Mouse (Mus musculus) liver, postnatal 0 days (tissue): Measurements from ENCODE around the gene Pde6c. TPM values are rescaled to one million over a fixed set of nuclear protein-coding genes. Genes with fewer than 3 reads are reported as not detected.

ENCODE experiments used
- ATAC-seq: fragments of 200-750 bp; cut with Nextera tagmentation; 2 replicates; pipeline ENCODE4 v1.8.0; 2017; ENCODE audit warnings: mild to moderate bottlenecking, moderate library complexity
- DNase-seq: peaks from one replicate; pipeline ENCODE4 v3.0.0-alpha.2; 2016
- H3K27ac ChIP-seq: fragments of 300-500 bp; sonication (generic); 2 replicates; pipeline ENCODE4 v1.5.1; 2014; ENCODE audit warnings: antibody characterized with exemption, moderate library complexity, mild to moderate bottlenecking, low read depth
- H3K27me3 ChIP-seq: fragments of 300-500 bp; sonication (generic); 2 replicates; pipeline ENCODE4 v1.6.1; 2014; ENCODE audit warnings: low read length, control low read depth, mixed read lengths; ENCODE audit not compliant: insufficient read depth
- H3K36me3 ChIP-seq: fragments of 300-500 bp; sonication (generic); replicated peaks from 2 replicates; pipeline ENCODE4 v1.6.1; 2014; ENCODE audit warnings: mild to moderate bottlenecking, control low read depth, low read length, moderate library complexity, mixed read lengths; ENCODE audit not compliant: insufficient read depth
- H3K4me1 ChIP-seq: fragments of 300-500 bp; sonication (generic); 2 replicates; pipeline ENCODE4 v1.6.1; 2014; ENCODE audit warnings: antibody characterized with exemption, mild to moderate bottlenecking, control low read depth; ENCODE audit not compliant: insufficient read depth
- H3K4me2 ChIP-seq: fragments of 300-500 bp; sonication (generic); 2 replicates; pipeline ENCODE4 v1.6.1; 2014; ENCODE audit warnings: low read depth, mild to moderate bottlenecking, low read length, moderate library complexity, mixed read lengths
- H3K4me3 ChIP-seq: fragments of 300-500 bp; sonication (generic); 2 replicates; pipeline ENCODE4 v1.5.1; 2014; ENCODE audit warnings: low read depth, low read length
- H3K9ac ChIP-seq: fragments of 300-500 bp; sonication (generic); replicated peaks from 2 replicates; pipeline ENCODE4 v1.6.1; 2014; ENCODE audit warnings: mild to moderate bottlenecking, moderate library complexity
- H3K9me3 ChIP-seq: fragments of 300-500 bp; sonication (generic); 2 replicates; pipeline ENCODE4 v1.6.1; 2016; ENCODE audit warnings: mild to moderate bottlenecking, control low read depth, low read length, mixed read lengths
- CTCF ChIP-seq: sonication (generic); IDR thresholded peaks from 2 replicates; pipeline ENCODE4 v1.5.1; 2016; ENCODE audit warnings: antibody characterized with exemption, low read depth
- EP300 ChIP-seq: IDR thresholded peaks from 2 replicates; pipeline ENCODE4 v1.6.1; 2016; ENCODE audit warnings: antibody characterized with exemption, low read depth, mild to moderate bottlenecking
- WGBS: fragments of 180-500 bp; shearing (Covaris S2); extraction: QIAGEN DNeasy Blood & Tissue Kit; methylation state at CpG from one replicate; pipeline ENCODE4 v1.1.7; 2014; ENCODE audit not compliant: insufficient replicate concordance; 5-methylcytosine and 5-hydroxymethylcytosine counted together
- polyA plus RNA-seq: library from polyadenylated mRNA; unstranded; fragments of >200 nt; fragmentation: Nextera tagmentation; extraction: Ambion mirVana; gene quantifications from 2 replicates; pipeline ENCODE4 v1.2.1, GENCODE M21; 2015

Pde6c gene
- polyA plus RNA-seq, 1 experiment from 2014 or later, result 24.7 TPM

- no peak overlapping the region for H3K9ac ChIP-seq
- H3K4me3 ChIP-seq, result no peak overlapping the region
- H3K4me1 ChIP-seq, result peaks cover 3% of the 10 kb centered on the region; the same call in 1 of the 2 replicates
- no peaks in the 10 kb centered on the region for H3K36me3 ChIP-seq
- H3K9me3 ChIP-seq, result no peaks in the 10 kb centered on the region
- no peak for TF ChIP-seq EP300
- TF ChIP-seq CTCF, result no peak
- ATAC-seq (no peak), DNase-seq (no peak)
- H3K27ac ChIP-seq, result no peak overlapping the region
- peak overlapping the region; percentile 62 for H3K4me2 ChIP-seq
- peaks cover 18% of the 10 kb centered on the region for H3K27me3 ChIP-seq
- 22% methylated on average over 4 of the region's 4 CpGs for WGBS
These were observed 36.4 kb upstream of the Pde6c start for GRCm38 (mm10) chr19:38096231-38096630.

GRCm38 (mm10) chr19:38096858-38097758 lies 35.5 kb upstream of the Pde6c start, which contains the start of gene Ffar4:
TSS of gene Ffar4 (plus strand) at chr19:38097071.
- Histone ChIP-seq H3K27me3 (peaks cover 18% of the 10 kb centered on the region), H3K4me2 (peak within 1 kb of the TSS; percentile 62), H3K4me3 (peak within 1 kb of the TSS; percentile 47), H3K27ac (peak within 1 kb of the TSS; percentile 55; the same call in 1 of the 2 replicates), H3K4me1 (peaks cover 3% of the 10 kb centered on the region; the same call in 1 of the 2 replicates), H3K36me3 (no peaks in the 10 kb centered on the region), H3K9me3 (no peaks in the 10 kb centered on the region), H3K9ac (peak within 1 kb of the TSS; percentile 44)
- peak; percentile 88 for ATAC-seq
- no peak for TF ChIP-seq CTCF
- TF ChIP-seq EP300, result no peak
- peak; percentile 68 for DNase-seq
- 1% methylated on average over 77 of the region's 77 CpGs for WGBS

DNA sequence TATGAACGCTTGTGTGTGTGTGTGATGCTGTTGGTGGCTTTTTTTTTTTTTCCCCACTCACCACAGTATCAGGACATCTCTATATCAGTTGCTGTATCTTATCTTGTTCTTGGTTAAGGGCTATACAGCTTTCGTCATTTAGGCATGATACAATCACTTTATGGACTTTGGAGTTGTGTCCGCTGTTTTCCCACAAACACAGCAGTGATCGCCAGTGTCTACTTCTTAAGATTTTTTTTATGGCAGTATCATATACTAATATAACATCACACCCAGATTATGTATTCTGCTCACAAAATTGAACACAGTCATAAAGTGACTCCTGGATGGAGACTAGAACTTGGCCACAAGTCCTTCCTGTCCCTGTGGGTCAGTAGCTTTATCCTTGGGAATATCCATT lies 24.7 kb upstream of the Pde6c start:
- no peaks in the 10 kb centered on the region for H3K27me3 ChIP-seq
- DNase-seq (no peak), ATAC-seq (no peak)
- no peak overlapping the region for H3K27ac ChIP-seq
- no peaks in the 10 kb centered on the region for H3K9me3 ChIP-seq
- no peak overlapping the region for H3K4me3 ChIP-seq
- H3K9ac ChIP-seq, result no peak overlapping the region
- 76% methylated on average over 4 of the region's 4 CpGs for WGBS
- H3K4me2 ChIP-seq, result no peak overlapping the region
- no peak for TF ChIP-seq CTCF
- TF ChIP-seq EP300, result no peak
- H3K4me1 ChIP-seq, result no peaks in the 10 kb centered on the region
- no peaks in the 10 kb centered on the region for H3K36me3 ChIP-seq

DNA sequence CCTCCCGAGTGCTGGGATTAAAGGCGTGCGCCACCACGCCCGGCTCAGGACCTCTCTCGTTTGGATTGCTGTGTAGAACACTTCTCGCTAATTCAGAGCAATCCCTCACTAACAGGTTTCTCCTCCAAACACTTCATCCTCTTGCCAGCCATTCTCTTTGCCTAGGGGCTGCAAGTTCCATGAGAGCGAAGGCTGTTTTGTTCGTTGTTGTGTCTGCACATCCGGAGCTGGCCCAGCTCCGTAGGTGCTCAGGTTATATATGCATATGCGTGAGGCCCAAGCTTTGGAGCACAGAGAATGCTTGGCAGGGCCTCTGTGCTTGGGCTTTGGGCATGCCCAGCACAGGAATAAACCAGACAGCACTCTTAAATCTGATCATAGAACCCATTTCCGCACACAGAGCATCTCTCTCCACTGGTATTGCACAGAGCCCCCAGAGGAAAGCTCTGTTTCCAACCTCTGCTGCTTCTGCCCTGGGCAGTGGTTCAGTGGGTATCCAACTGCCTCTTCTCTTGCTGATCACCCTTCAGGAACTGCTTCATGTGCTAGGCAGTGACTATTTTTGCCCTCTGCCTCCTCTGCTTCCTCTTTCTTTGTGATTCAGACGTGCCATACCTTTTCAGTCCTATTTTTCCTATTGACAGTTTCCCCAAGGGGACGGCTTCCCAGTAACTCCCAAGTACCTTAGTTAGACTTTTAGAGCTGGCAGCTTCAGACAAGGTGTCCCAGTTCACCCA lies 22.9 kb upstream of the Pde6c start:
- H3K36me3 ChIP-seq, result no peaks in the 10 kb centered on the region
- H3K4me3 ChIP-seq, result no peak overlapping the region
- ATAC-seq (no peak), DNase-seq (no peak)
- H3K4me2 ChIP-seq, result no peak overlapping the region
- 75% methylated on average over 15 of the region's 15 CpGs for WGBS
- TF ChIP-seq CTCF, result no peak
- no peak for TF ChIP-seq EP300
- no peaks in the 10 kb centered on the region for H3K27me3 ChIP-seq
- no peaks in the 10 kb centered on the region for H3K4me1 ChIP-seq
- H3K27ac ChIP-seq, result no peak overlapping the region
- no peaks in the 10 kb centered on the region for H3K9me3 ChIP-seq
- H3K9ac ChIP-seq, result no peak overlapping the region

GRCm38 (mm10) chr19:38111056-38111455 lies 21.5 kb upstream of the Pde6c start:
- no peaks in the 10 kb centered on the region for H3K4me1 ChIP-seq
- H3K27ac ChIP-seq, result no peak overlapping the region
- no peak overlapping the region for H3K9ac ChIP-seq
- no peaks in the 10 kb centered on the region; the same call in 1 of the 2 replicates for H3K36me3 ChIP-seq
- no peak for TF ChIP-seq CTCF
- no peak for TF ChIP-seq EP300
- WGBS, result 70% methylated on average over 8 of the region's 8 CpGs
- no peak for DNase-seq
- H3K9me3 ChIP-seq, result no peaks in the 10 kb centered on the region
- no peak overlapping the region for H3K4me3 ChIP-seq
- no peak overlapping the region for H3K4me2 ChIP-seq
- H3K27me3 ChIP-seq, result no peaks in the 10 kb centered on the region
- ATAC-seq, result no peak

DNA sequence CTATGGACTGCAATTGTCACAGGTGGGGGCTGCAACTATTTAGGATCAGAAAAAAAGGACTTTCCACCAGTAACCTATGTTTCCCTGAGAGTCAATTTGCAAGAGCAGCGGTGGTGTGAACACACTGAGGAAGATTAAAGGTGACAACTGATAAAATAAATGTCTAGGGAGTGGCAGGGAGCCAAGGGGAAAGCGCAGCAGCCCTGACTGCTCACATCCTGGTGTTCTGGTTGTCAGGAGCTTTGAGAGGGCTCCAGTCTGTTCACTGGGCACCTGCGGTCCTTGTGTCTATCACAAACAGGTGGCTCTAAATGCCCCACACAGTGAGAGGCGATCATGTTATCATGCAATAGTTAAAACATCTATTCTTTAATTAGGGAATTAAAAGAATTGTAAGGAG lies 20.0 kb upstream of the Pde6c start:
- Histone ChIP-seq H3K4me3 (no peak overlapping the region), H3K4me1 (no peaks in the 10 kb centered on the region), H3K27me3 (no peaks in the 10 kb centered on the region), H3K27ac (no peak overlapping the region; the same call in 1 of the 2 replicates), H3K36me3 (peaks cover 3% of the 10 kb centered on the region; the same call in 1 of the 2 replicates), H3K4me2 (no peak overlapping the region), H3K9ac (no peak overlapping the region), H3K9me3 (no peaks in the 10 kb centered on the region)
- WGBS, result 53% methylated on average over 4 of the region's 4 CpGs
- no peak for TF ChIP-seq EP300
- TF ChIP-seq CTCF, result no peak
- ATAC-seq (no peak), DNase-seq (no peak)
